Mouse (Mus musculus): ENCODE measurements around the gene Prl2c5.
"Not testable (repeated sequence)": the region's sequence is repeated elsewhere in the genome, so short reads cannot be mapped to it uniquely, and the experiment has no call there.

DNA sequence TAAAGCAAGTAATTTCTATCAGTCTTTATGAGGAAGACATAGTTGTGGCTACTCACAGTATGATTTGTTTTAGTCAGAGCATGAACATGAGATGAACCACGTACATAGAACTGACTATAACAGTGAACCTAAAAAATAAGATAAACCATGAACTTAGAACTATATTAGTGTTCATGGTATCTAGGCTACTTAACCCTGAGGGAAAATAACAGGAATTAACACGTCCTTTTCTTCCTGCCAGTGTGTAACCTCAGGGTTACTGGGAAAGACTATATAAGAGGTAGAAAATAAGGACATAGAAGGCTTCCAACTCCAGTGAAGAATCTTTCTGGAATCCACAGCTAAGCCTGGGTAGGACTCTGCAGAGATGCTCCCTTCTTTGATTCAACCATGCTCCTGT lies at the start of gene Prl2c5:
- TF ChIP-seq GATA1 (IDR thresholded peaks at IDR 0.05; ENCODE audit: borderline replicate concordance, low read length); FLI1 (IDR thresholded peaks at IDR 0.05; ENCODE audit: low read length): not testable (repeated sequence)
